Mouse (Mus musculus): ENCODE measurements around the gene Gm266. TPM values are rescaled to one million over a fixed set of nuclear protein-coding genes. Genes with fewer than 3 reads are reported as not detected.

The Gm266 gene
- polyA plus RNA-seq, 1 experiment: not detected

DNA sequence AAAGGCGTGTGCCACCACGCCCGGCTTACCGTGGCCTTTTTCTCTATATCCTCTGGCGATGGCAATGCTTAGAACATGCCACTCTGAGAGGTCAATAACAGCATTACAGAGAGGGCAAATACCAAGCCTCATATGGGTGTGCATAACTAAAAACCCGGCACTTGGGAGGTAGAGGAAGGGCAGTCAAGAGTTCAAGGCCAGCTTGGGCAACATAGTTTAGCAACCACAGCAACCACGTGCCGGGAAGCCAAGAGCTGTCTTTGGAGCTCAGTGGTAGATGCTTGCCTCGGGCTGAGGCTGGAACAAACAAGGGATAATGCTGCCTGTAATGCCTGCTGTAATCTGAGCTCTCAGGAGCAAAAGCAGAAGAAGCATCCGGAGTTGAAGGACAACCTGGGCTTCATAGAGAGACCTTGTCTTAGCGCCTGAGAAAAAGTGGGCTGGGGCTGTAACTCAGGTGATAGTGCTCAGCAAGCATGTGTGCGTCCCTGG is 27.0 kb upstream of the Gm266 start:
- no peak for TF ChIP-seq GATA1 (IDR thresholded peaks at IDR 0.05; ENCODE audit: low read length)

DNA sequence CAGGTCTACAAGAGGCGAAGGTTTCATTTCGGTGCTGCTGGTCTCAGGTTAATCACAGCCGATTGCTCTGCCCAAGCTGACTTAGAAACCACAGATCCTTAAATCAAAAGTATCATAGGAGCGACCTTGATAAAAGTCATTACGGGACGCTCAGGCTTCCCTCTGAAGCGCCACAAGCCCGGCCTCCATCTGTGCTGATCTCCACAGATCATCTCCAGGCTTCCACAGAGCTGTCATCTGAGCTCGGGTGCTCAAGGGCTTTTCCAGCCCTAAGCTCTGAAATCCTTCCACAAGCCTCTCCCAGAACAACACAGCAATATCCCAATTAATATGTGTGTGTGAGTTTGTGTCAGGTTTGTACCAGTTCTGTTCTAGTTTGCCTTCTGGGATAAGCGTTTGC is 22.3 kb upstream of the Gm266 start:
- TF ChIP-seq GATA1 (IDR thresholded peaks at IDR 0.05; ENCODE audit: low read length): no peak

DNA sequence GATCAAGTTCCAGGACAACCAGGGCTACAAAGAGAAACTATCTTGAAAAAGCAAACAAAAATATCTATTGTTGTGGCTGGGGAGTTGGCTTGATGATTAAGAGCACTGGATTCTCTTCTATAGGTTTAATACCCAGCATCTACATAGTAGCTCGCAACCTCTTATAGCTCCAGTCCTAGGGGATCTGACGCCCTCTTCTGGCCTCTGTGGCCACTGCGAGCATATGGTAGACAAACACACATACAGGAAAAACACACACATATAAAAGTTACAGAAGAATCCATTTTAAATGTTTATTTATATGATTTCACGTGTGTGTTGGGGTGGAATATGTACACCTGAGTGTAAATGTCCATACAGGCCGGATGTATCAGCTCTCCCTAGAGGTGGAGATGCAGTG is 21.4 kb upstream of the Gm266 start:
- TF ChIP-seq GATA1 (IDR thresholded peaks at IDR 0.05; ENCODE audit: low read length): no peak

DNA sequence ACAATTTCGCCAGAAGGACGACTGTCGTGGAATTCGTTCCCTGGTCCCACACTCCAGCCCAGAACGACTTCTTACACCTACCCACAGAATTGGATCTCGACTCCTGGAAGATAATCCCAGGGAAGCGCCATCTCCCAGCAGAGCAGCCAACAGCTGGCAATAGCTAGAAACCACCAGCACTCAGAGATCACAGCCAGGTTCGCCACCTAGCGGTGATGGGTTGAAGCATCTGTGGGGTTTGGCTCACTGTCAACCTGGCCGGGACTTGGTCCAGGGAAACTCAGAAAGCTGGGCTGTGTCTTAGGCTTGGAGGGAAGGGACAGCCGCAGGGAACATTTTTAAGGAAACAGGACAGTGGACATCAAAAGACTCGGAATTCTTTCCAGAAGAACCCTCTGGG is 19.3 kb upstream of the Gm266 start:
- no peak for TF ChIP-seq GATA1 (IDR thresholded peaks at IDR 0.05; ENCODE audit: low read length)

DNA sequence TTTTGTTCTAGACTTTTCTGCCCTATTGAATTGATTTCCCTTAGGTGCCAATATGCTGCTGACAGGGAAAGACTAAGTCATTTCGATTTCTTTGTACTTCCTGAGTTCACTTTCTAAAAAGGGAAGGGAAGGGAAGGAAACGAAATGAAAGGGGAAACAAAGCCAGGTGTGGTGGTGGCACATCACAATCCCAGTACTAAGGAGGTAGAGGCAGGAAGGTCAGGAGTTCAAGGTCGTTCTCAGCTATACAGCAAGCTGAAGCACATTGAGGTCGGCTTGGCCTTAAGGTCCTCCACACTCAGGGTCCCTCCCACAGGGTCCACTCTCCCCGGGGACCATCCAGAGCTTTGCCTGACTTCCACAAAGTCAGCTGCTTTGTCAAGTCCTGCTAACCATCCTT is 17.9 kb upstream of the Gm266 start:
- no peak for TF ChIP-seq GATA1 (IDR thresholded peaks at IDR 0.05; ENCODE audit: low read length)

DNA sequence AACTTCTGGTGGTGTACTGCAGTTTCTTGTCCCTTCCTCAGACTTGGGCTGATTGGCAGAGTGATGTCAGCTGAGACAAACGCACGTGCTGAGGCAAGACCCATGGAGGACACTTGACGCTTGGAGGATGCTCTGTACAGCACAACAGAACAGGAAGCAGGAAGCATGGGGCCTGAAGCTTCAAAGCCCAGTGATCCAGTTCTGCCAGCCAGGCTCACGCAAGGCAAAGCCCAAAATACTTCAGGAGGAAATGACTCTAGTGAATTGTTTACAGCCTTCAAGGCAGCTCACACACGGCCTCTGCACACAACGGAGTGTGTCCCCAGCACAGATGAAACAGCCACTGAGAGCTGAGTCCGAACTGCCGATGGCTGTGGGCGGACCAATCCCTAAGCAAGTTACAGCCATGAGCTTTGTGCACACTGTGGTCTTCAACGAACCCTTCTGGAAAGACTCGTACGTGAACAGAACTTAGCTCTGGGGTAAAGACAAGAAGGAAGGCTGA is 17.5 kb upstream of the Gm266 start:
- no peak for TF ChIP-seq GATA1 (IDR thresholded peaks at IDR 0.05; ENCODE audit: low read length)

DNA sequence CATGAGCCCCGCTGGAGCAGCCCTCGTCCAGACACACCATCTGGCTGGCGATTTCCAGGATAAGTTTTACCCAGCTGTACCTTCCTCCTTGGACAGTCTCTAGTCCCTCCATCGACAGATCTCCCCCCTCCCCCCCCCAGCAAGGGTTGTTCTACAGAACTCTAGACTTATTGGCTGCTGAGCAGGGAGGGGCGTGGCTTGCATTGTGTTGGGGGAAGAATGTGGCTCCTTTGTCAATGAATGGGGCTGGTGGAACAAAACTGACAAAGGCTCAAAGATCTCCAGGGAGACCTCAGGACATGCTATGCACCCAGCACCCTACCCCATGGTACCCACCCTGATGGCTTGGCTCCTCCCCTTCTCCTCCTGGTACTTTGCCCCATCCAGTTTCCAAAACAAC is 15.1 kb upstream of the Gm266 start:
- TF ChIP-seq GATA1 (IDR thresholded peaks at IDR 0.05; ENCODE audit: low read length): no peak

DNA sequence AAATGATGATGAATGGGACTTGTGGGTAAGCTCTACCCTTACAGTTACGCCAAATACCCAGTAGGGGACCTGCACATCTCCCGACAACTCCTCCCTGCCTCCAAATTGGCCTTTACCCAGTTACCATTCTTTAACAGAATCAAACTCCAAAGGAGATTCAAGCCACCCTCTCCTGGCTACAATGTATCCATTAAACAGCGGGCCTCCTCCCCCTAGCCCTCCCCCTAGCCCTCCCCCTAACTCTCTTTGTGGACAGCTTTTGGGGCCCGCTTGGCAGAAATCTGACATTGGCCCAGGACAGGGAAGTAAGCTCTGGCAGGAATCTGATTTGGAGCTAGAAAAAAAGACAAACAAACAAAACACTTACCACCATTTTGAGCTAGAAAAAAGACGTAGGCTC is 14.0 kb upstream of the Gm266 start:
- TF ChIP-seq GATA1 (IDR thresholded peaks at IDR 0.05; ENCODE audit: low read length): no peak

DNA sequence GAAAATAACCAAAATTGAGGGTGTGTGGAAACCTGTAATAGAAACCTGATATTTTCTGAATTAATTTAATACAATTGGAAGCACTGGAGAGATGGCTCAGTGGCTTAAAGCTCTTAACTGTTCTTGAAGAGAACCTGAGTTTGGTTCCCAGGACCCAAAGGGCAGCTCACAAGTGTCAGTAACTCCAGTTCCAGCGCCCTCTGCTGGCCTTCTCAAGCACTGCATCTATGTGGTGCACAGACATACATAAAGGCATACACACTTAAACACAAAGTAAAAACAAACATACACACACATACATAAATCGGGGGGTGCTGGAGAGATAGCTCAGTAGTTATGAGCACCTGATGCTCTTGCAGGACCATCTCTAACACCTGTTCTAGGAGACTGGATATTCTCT is 11.5 kb upstream of the Gm266 start:
- TF ChIP-seq GATA1 (IDR thresholded peaks at IDR 0.05; ENCODE audit: low read length): no peak

DNA sequence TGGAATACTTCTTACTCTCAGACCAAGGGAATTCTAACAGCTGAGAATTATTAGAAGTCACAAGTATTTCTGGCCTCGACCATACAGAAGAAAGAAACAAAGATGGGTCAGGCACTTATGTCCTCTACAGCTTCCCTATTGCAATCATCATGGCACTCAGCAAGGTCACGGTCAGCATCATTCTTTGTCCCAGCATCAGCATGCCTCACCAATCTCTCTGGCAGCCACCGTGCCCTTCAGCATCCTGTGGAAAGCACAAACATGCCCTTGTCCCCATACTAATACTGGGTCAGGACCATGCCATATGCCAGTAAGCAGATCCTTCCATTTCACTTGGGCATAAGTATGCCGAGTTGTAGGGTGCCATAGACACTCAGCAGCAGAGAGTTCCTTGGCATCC is 9.3 kb upstream of the Gm266 start:
- no peak for TF ChIP-seq GATA1 (IDR thresholded peaks at IDR 0.05; ENCODE audit: low read length)

DNA sequence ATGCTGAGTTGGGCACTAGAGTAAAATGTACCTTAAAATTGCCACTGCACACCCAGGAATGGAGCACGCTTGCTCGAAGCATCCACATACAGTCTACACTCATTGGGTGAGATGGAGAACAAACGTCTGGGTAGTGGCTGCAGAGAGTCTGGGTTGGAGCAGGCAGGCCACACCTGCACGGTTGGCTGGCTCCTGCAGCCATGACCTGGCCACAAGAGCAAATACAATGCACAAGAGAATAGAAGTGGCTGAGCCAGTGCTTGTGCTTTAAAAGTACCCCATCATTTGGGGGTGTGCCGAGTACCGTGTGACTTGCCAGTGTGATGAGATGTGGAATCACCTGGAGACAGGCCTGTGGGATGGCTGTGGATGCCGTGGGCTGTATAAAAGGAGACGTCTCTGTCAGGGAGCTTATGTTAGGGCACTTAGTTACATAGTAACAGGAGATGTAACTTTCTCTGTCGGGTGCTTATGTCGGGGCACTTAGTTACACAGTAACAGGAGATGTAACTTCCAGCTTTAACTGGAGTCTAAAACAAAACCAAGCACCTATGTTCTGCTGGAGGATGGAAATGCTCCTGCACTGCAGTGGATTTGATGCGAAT is 3.7 kb upstream of the Gm266 start:
- TF ChIP-seq GATA1 (IDR thresholded peaks at IDR 0.05; ENCODE audit: low read length): no peak

DNA sequence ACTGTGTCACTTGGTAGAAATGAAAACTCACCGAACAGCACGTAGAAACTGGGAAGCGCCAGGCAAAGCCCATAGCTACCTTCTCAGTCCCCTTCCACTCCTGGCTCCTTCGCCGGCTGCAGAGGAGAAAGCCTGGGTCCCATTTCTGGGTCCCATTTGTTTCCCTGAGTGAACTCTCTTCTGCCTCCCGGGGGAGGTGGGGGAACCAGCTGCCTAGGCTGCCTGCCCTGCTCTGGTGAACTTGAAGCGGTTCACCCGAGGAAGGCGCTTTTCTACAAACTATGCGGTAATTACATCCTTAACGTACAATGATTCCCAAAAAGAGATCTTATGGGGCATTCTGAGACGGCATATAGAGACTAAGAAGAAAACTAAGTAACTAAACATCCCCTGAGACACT is 832 bp upstream of the Gm266 start:
- TF ChIP-seq GATA1 (IDR thresholded peaks at IDR 0.05; ENCODE audit: low read length): no peak

DNA sequence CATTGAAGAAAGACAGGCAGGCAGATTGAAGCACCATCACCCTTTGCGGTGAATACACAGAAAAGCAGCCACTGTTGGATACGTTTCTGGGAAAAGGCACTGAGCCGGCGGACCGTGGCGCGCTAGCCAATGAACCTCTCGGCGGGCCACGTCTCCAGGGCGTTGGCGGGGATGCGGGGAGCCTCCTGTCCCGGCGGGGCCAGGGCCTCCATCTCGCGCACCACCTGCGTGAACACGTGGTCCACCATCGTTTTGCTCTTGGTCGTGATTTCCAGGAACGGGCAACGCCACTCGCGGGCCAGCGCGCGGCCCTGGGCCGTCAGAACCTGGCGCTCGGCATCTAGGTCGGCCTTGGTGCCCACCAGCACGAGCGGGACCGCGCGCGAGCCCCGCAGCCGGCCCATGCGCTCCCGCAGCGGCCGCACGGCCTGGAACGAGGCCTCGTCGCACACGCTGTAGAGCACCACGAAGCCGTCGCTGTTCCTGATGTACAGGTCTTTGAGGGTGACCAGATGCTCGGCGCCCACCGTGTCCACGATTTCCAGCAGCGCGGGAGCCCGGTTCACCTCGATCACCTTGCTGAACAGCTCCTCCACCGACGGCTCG is 474 bp downstream of the Gm266 start:
- no peak for TF ChIP-seq GATA1 (IDR thresholded peaks at IDR 0.05; ENCODE audit: low read length)

DNA sequence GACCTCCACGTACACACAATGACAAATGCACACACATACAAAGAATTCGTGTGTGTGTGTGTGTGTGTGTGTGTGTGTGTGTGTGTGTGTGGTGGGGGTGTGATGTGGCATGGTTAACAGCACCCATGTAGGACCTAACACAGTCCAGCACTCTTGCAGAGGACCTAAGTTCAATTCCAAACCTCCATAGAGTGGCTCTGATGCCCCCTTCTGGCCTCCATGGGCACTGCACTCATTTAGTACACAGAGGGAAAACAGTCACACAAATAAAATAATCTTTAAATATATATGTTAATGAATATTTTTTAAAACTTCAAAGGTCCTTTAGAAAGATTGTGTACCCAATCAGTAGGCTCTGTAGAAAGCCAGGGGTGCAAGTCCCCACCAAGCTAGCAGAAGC is 5.7 kb downstream of the Gm266 start:
- TF ChIP-seq GATA1 (IDR thresholded peaks at IDR 0.05; ENCODE audit: low read length): no peak

DNA sequence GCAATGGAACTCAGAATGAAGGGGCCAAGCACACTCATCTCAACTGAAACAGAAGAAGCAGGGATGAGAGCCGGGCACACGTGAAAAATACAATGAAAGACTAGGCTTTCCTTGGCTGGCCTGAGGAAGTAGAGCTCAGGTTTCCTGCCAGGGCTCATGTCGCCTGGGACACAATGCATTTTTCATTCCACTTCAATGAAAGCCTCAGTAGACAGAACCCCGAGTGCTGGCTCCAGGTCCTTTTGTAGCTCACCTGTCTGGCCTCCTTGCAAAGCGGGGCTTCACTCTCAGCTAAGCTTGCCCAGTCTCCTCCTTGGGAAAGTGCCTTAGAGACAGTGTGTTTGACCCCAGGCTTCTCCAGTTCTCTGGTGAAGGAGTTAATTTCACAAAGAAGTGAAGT is 6.7 kb downstream of the Gm266 start:
- no peak for TF ChIP-seq GATA1 (IDR thresholded peaks at IDR 0.05; ENCODE audit: low read length)

DNA sequence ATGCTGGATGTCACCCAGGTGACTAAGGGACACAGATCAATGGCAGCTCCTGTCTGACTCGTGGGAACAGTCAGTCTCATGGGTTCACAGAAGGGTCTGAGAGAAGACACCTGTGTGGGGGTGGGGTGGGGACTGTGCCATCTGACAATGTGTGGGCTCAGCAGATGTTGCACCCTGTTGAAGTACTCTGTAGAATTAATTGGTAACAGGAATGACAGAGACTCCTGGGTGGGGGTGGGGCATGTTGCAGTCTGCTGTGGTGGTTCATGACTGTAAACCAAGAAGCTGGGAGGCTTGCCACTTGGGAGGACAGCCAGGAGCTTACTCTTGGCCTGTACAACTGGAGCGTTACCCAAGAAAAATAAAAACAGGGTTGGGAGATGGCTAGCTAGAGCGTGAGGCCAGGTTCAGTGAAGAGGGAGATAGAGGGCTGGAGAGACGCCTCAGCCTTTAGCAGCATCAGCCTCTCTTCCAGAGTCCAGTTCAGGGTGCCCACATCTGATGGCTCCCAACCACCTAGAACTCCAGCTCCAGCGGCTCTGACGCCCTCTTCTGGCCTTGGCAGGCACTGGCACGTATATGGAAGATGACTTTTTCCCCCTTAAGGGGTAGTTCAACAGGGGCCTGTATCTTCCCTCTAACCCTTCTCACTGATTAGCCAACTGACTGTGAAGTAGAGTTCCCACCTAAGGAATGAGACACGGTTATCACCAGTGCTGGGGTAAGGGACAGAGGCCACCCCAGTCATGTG is 10.6 kb downstream of the Gm266 start:
- TF ChIP-seq GATA1 (IDR thresholded peaks at IDR 0.05; ENCODE audit: low read length): no peak

DNA sequence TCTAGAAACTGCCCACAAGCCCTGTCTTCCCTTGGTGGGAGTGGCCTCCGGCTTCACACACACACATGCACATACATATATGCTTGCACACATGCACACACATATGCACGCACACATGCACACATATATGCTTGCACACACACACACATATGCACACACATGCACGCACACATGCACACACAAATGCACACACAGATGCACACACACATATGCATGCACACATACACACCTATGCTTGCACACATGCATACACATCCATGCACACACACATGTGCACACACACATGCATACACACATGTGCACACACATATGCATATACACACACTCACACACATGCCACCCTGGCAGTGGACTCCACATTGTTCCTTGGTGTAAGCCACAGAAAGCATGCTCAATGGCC is 11.2 kb downstream of the Gm266 start:
- TF ChIP-seq GATA1 (IDR thresholded peaks at IDR 0.05; ENCODE audit: low read length): no peak
